Comparison of ENCODE assay signal across 9 mouse cellular contexts in genomic region chr2:27554308-27554707, GRCm38 (mm10). TPM values are rescaled to one million over a fixed set of nuclear protein-coding genes. Genes with fewer than 3 reads are reported as not detected.
DNase-seq lines count a peak whose midpoint lies in the region; ATAC-seq and TF ChIP-seq lines count a peak whose summit lies in the region.
"Had no signal": no experiment of that assay in that cellular context is flagged by ENCODE, and none has a peak within 500 bp of the region (broad histone marks: within the 10 kb centered on the region; RNA-seq: fewer than 3 reads in every experiment).

No protein-coding gene starts in this region.

- peaks cover 18% of the 10 kb centered on the region for H3K27me3 ChIP-seq in heart, embryonic 11.5 days (ENCODE audit: control insufficient read depth, insufficient read depth, low read length)
- no peaks in the 10 kb centered on the region for H3K27me3 ChIP-seq in small intestine, adult 2 months (ENCODE audit: control insufficient read depth, insufficient read depth, low read length)
- no peaks in the 10 kb centered on the region for H3K27me3 ChIP-seq in forebrain, embryonic 11.5 days (ENCODE audit: control insufficient read depth, insufficient read depth, low read length)
- H3K27me3 ChIP-seq: limb, embryonic 12.5 days had no signal

- no peak overlapping the region for H3K4me2 ChIP-seq in heart, embryonic 11.5 days
- H3K4me2 ChIP-seq in forebrain, embryonic 11.5 days (ENCODE audit: low read depth, low read length, severe bottlenecking): no peak overlapping the region
- H3K4me2 ChIP-seq: limb, embryonic 12.5 days had no signal

- no peaks in the 10 kb centered on the region for H3K9me3 ChIP-seq in heart, embryonic 11.5 days (replicated peaks; ENCODE audit: control insufficient read depth, low read length)
- H3K9me3 ChIP-seq in forebrain, embryonic 11.5 days (ENCODE audit: control insufficient read depth, low read length): no peaks in the 10 kb centered on the region
- H3K9me3 ChIP-seq: limb, embryonic 12.5 days had no signal

- H3K36me3 ChIP-seq in heart, embryonic 11.5 days (ENCODE audit: control insufficient read depth, insufficient read depth, low read length): no peaks in the 10 kb centered on the region
- H3K36me3 ChIP-seq in small intestine, adult 2 months (ENCODE audit: control insufficient read depth, insufficient read depth, low read length): no peaks in the 10 kb centered on the region
- no peaks in the 10 kb centered on the region for H3K36me3 ChIP-seq in forebrain, embryonic 11.5 days (ENCODE audit: control insufficient read depth, insufficient read depth, low read length)
- H3K36me3 ChIP-seq: limb, embryonic 12.5 days had no signal

- peak; percentile 47 to 75 for DNase-seq in heart, adult 18-20 months
- peak; percentile 53 for DNase-seq in heart, postnatal 14 days
- peak; percentile 70 to 74 for DNase-seq in kidney, postnatal 36 days
- DNase-seq in forebrain, embryonic 11.5 days (ENCODE audit: low spot score): no peak
- DNase-seq in cerebellum, adult 11-12 months: no peak

- no peak overlapping the region for H3K27ac ChIP-seq in heart, embryonic 11.5 days (ENCODE audit: low read depth, low read length)
- peak overlapping the region; percentile 13 for H3K27ac ChIP-seq in small intestine, adult 2 months (ENCODE audit: insufficient read depth, low read depth, low read length)
- no peak overlapping the region for H3K27ac ChIP-seq in forebrain, embryonic 11.5 days (ENCODE audit: low read depth, low read length)
- H3K27ac ChIP-seq: limb, embryonic 12.5 days had no signal

- no peak overlapping the region for H3K9ac ChIP-seq in heart, embryonic 11.5 days (ENCODE audit: low read depth, low read length)
- H3K9ac ChIP-seq in forebrain, embryonic 11.5 days (ENCODE audit: low read length): no peak overlapping the region
- H3K9ac ChIP-seq: limb, embryonic 12.5 days had no signal

- H3K4me1 ChIP-seq in heart, embryonic 11.5 days (ENCODE audit: control insufficient read depth, insufficient read depth, low read length): 0 out of 2 replicates have a peak, but pooled peaks cover 2% of the 10 kb centered on the region
- H3K4me1 ChIP-seq in small intestine, adult 2 months (ENCODE audit: control insufficient read depth, insufficient read depth, insufficient read length, low read length): peaks cover 7% of the 10 kb centered on the region; the same call in 1 of the 2 replicates
- H3K4me1 ChIP-seq in forebrain, embryonic 11.5 days (replicated peaks; ENCODE audit: control insufficient read depth, insufficient read depth, low read length): no peaks in the 10 kb centered on the region

- no peak for TF ChIP-seq POLR2A in small intestine, adult 2 months (IDR thresholded peaks at IDR 0.05; ENCODE audit: low read depth, low read length)

- ATAC-seq in heart, embryonic 11.5 days (replicated peaks; ENCODE audit: insufficient number of reproducible peaks, low FRiP score, low TSS enrichment): no peak
- ATAC-seq in granulocyte monocyte progenitor cell, adult 5-6 weeks (replicated peaks; ENCODE audit: poor library complexity, severe bottlenecking): no peak
- ATAC-seq in forebrain, embryonic 11.5 days (replicated peaks; ENCODE audit: low FRiP score): no peak

- 67% methylated on average over 9 of the region's 9 CpGs for WGBS in heart, embryonic 11.5 days (ENCODE audit: insufficient replicate concordance)
- 78% methylated on average over 9 of the region's 9 CpGs for WGBS in small intestine, adult 2 months
- WGBS in forebrain, embryonic 11.5 days: 82% methylated on average over 9 of the region's 9 CpGs

- no peak for TF ChIP-seq CTCF in small intestine, adult 2 months (IDR thresholded peaks at IDR 0.05; ENCODE audit: extremely low read depth, insufficient read length, insufficient replicate concordance, low read depth, low read length)

- H3K4me3 ChIP-seq in heart, embryonic 11.5 days (ENCODE audit: low read depth, low read length): no peak overlapping the region
- no peak overlapping the region for H3K4me3 ChIP-seq in small intestine, adult 2 months (ENCODE audit: low read depth, low read length)
- no peak overlapping the region for H3K4me3 ChIP-seq in forebrain, embryonic 11.5 days (ENCODE audit: low read depth, low read length)
- H3K4me3 ChIP-seq: limb, embryonic 12.5 days had no signal

- intact Hi-C loops in heart, postnatal 14 days (cut with DNase I): loop anchor here (5.0 kb wide), 3 partner anchors 123 to 333 kb away; partner anchors contain the start of genes Col5a1 and Rxra

RNA-seq across cellular contexts. Expression of gene Wdr5, which starts 39.4 kb away (rescaled TPM):
- 10 to 100 TPM; 23.5 to 26.5 TPM for total RNA-seq in heart, adult 18-20 months (2021)
- polyA plus RNA-seq in heart, embryonic 11.5 days (2014; fragmentation: Nextera tagmentation; extraction: Ambion mirVana): 37.2 and 40.1 TPM in 2 replicates
- total RNA-seq in heart, postnatal 14 days (2021): 10 to 100 TPM; 21.4 to 25.3 TPM
- 12.2 and 22.6 TPM in 2 replicates for polyA plus RNA-seq in small intestine, adult 2 months (2012; rRNA removed)
- 61.9 and 77.1 TPM in 2 replicates for total RNA-seq in granulocyte monocyte progenitor cell, adult 5-6 weeks (2014; fragmentation: Nextera tagmentation)
- total RNA-seq in granulocyte monocyte progenitor cell, adult 5-6 weeks (2017): 76.8 and 88.0 TPM in 2 replicates
- 74.5 and 84.0 TPM in 2 replicates for polyA plus RNA-seq in forebrain, embryonic 11.5 days (2014; fragmentation: Nextera tagmentation; extraction: Ambion mirVana)

RNA-seq across cellular contexts. Expression of gene Brd3, which starts 46.8 kb away (rescaled TPM):
- 10 to 100 TPM; 25.9 TPM for total RNA-seq in heart, adult 18-20 months (2021)
- polyA plus RNA-seq in heart, embryonic 11.5 days (2014; fragmentation: Nextera tagmentation; extraction: Ambion mirVana): 99.5 and 116 TPM in 2 replicates
- total RNA-seq in heart, postnatal 14 days (2021): 10 to 100 TPM; 39.6 to 41.3 TPM
- 8.4 and 14.9 TPM in 2 replicates for polyA plus RNA-seq in small intestine, adult 2 months (2012; rRNA removed)
- 35.9 and 65.0 TPM in 2 replicates for total RNA-seq in granulocyte monocyte progenitor cell, adult 5-6 weeks (2014; fragmentation: Nextera tagmentation)
- total RNA-seq in granulocyte monocyte progenitor cell, adult 5-6 weeks (2017): 25.6 and 26.3 TPM in 2 replicates
- 188 and 191 TPM in 2 replicates for polyA plus RNA-seq in forebrain, embryonic 11.5 days (2014; fragmentation: Nextera tagmentation; extraction: Ambion mirVana)

Comparison
In these comparisons a context has a peak if more than half of its experiments do, and no peak if none do; other contexts are left out.
1. DNase-seq: peak in heart, adult 18-20 months (2 of 2), heart, postnatal 14 days (2 of 2) and kidney, postnatal 36 days (2 of 2); none in forebrain, embryonic 11.5 days (single experiment) and cerebellum, adult 11-12 months (single experiment).